Mouse (Mus musculus) erythroblast, embryonic 14.5 days (primary cell): Measurements from ENCODE around the gene Moap1. TPM values are rescaled to one million over a fixed set of nuclear protein-coding genes. Genes with fewer than 3 reads are reported as not detected.

Experiments
- H3K27me3 ChIP-seq: 2 replicates; pipeline ENCODE4 v1.6.1; 2012; ENCODE audit warnings: inconsistent platforms; ENCODE audit not compliant: control insufficient read depth
- H3K36me3 ChIP-seq: 2 replicates; pipeline ENCODE4 v1.6.1; 2012; ENCODE audit warnings: mild to moderate bottlenecking, inconsistent platforms; ENCODE audit not compliant: control insufficient read depth
- H3K4me1 ChIP-seq: 2 replicates; pipeline ENCODE4 v1.6.1; 2012; ENCODE audit warnings: inconsistent platforms; ENCODE audit not compliant: control insufficient read depth
- H3K4me3 ChIP-seq: replicated peaks from 2 replicates; pipeline ENCODE3; 2012; ENCODE audit warnings: moderate library complexity, mild to moderate bottlenecking, inconsistent platforms
- H3K9me3 ChIP-seq: 2 replicates; pipeline ENCODE4 v1.6.1; 2012; ENCODE audit warnings: low read length, inconsistent platforms, mixed read lengths; ENCODE audit not compliant: control insufficient read depth
- GATA1 ChIP-seq: IDR thresholded peaks from 2 replicates; pipeline ENCODE4 v1.6.1; 2012; ENCODE audit warnings: low read length, inconsistent platforms, mixed read lengths
- TAL1 ChIP-seq: IDR thresholded peaks from 3 replicates; pipeline ENCODE4 v1.6.1; 2012; ENCODE audit warnings: low read length, inconsistent platforms, mixed read lengths
- polyA plus RNA-seq: library from polyadenylated mRNA; stranded (reverse); fragments of >175 nt; gene quantifications from 2 replicates; pipeline ENCODE4 v1.2.3, GENCODE M21; 2012

The Moap1 gene
- 0.09 TPM in 1 of 2 replicates, not detected in the other for polyA plus RNA-seq

- no peaks in the 10 kb centered on the region for H3K27me3 ChIP-seq
- peak within 1 kb of the TSS; percentile 76 for H3K4me3 ChIP-seq
- H3K36me3 ChIP-seq, result peaks cover 63% of the 10 kb centered on the region
- TF ChIP-seq TAL1, result no peak
- no peak for TF ChIP-seq GATA1
- peaks cover 34% of the 10 kb centered on the region for H3K4me1 ChIP-seq
- H3K9me3 ChIP-seq, result no peaks in the 10 kb centered on the region
Observed at GRCm38 (mm10) chr12:102743589-102744574, at the start of gene Moap1, which contains the start of gene Tmem251. TSS of gene Moap1 (minus strand) at chr12:102743661. TSS of gene Tmem251 (plus strand) at chr12:102743762.

GRCm38 (mm10) chr12:102787927-102788326, 44.5 kb upstream of the Moap1 start:
- TF ChIP-seq TAL1, result no peak
- TF ChIP-seq GATA1, result no peak
- H3K4me1 ChIP-seq, result no peaks in the 10 kb centered on the region
- H3K9me3 ChIP-seq, result no peaks in the 10 kb centered on the region
- H3K4me3 ChIP-seq, result no peak overlapping the region
- H3K27me3 ChIP-seq, result no peaks in the 10 kb centered on the region
- peaks cover 89% of the 10 kb centered on the region for H3K36me3 ChIP-seq

- H3K36me3 ChIP-seq, result peaks cover 86% of the 10 kb centered on the region
- H3K4me3 ChIP-seq, result no peak overlapping the region
- TF ChIP-seq TAL1 (no peak), GATA1 (no peak)
Observed at GRCm38 (mm10) chr12:102785593-102785985, 42.1 kb upstream of the Moap1 start.

GRCm38 (mm10) chr12:102784899-102785592, 41.6 kb upstream of the Moap1 start:
- Histone ChIP-seq H3K4me1 (no peaks in the 10 kb centered on the region), H3K36me3 (peaks cover 82% of the 10 kb centered on the region), H3K27me3 (no peaks in the 10 kb centered on the region), H3K9me3 (no peaks in the 10 kb centered on the region), H3K4me3 (no peak overlapping the region)
- no peak for TF ChIP-seq TAL1
- no peak for TF ChIP-seq GATA1

More at GRCm38 (mm10) chr12:102785593-102785985, 42.1 kb upstream of the Moap1 start:
- Histone ChIP-seq H3K27me3 (no peaks in the 10 kb centered on the region), H3K4me1 (no peaks in the 10 kb centered on the region), H3K9me3 (no peaks in the 10 kb centered on the region)

- peaks cover 86% of the 10 kb centered on the region for H3K36me3 ChIP-seq
Observed at GRCm38 (mm10) chr12:102782841-102783240, 39.4 kb upstream of the Moap1 start.

GRCm38 (mm10) chr12:102779452-102779851, 36.0 kb upstream of the Moap1 start:
- H3K36me3 ChIP-seq, result peaks cover 87% of the 10 kb centered on the region
- no peaks in the 10 kb centered on the region for H3K9me3 ChIP-seq
- no peak overlapping the region for H3K4me3 ChIP-seq
- no peaks in the 10 kb centered on the region for H3K4me1 ChIP-seq
- no peaks in the 10 kb centered on the region for H3K27me3 ChIP-seq
- TF ChIP-seq GATA1, result no peak
- no peak for TF ChIP-seq TAL1

More at GRCm38 (mm10) chr12:102782841-102783240, 39.4 kb upstream of the Moap1 start:
- Histone ChIP-seq H3K4me1 (no peaks in the 10 kb centered on the region), H3K27me3 (no peaks in the 10 kb centered on the region), H3K4me3 (no peak overlapping the region), H3K9me3 (no peaks in the 10 kb centered on the region)
- TF ChIP-seq TAL1, result no peak
- TF ChIP-seq GATA1, result no peak

GRCm38 (mm10) chr12:102778151-102778550, 34.7 kb upstream of the Moap1 start:
- no peaks in the 10 kb centered on the region for H3K9me3 ChIP-seq
- no peak for TF ChIP-seq TAL1
- no peak for TF ChIP-seq GATA1
- no peaks in the 10 kb centered on the region for H3K4me1 ChIP-seq
- no peak overlapping the region for H3K4me3 ChIP-seq
- no peaks in the 10 kb centered on the region for H3K27me3 ChIP-seq
- H3K36me3 ChIP-seq, result peaks cover 87% of the 10 kb centered on the region

- Histone ChIP-seq H3K9me3 (peaks cover 7% of the 10 kb centered on the region), H3K4me3 (no peak overlapping the region), H3K27me3 (no peaks in the 10 kb centered on the region), H3K36me3 (peaks cover 90% of the 10 kb centered on the region), H3K4me1 (no peaks in the 10 kb centered on the region)
- TF ChIP-seq GATA1 (no peak), TAL1 (no peak)
Observed at GRCm38 (mm10) chr12:102776035-102776434, 32.6 kb upstream of the Moap1 start.

GRCm38 (mm10) chr12:102772676-102773075, 29.2 kb upstream of the Moap1 start:
- no peaks in the 10 kb centered on the region for H3K4me1 ChIP-seq
- TF ChIP-seq GATA1 (no peak), TAL1 (no peak)
- H3K27me3 ChIP-seq, result no peaks in the 10 kb centered on the region
- peaks cover 99% of the 10 kb centered on the region for H3K36me3 ChIP-seq
- no peak overlapping the region for H3K4me3 ChIP-seq
- peaks cover 7% of the 10 kb centered on the region for H3K9me3 ChIP-seq
